Mouse (Mus musculus) forebrain, embryonic 11.5 days (tissue): ENCODE measurements at regions not wholly inside any gene's neighbourhood (a gene's known extent, or its start where the extent isn't known, plus 50 kb on each side); places are given as distances from the start of the nearest gene placed in this dataset.

Experiments
- ATAC-seq: fragments of 200-750 bp; cut with Nextera tagmentation; replicated peaks from 2 replicates; pipeline ENCODE4 v1.8.0; 2017; ENCODE audit warnings: moderate TSS enrichment; ENCODE audit not compliant: low FRiP score
- DNase-seq: peaks from one replicate; pipeline ENCODE4 v3.0.0-alpha.2; 2017; ENCODE audit warnings: low spot score
- H3K27ac ChIP-seq: fragments of 300-500 bp; sonication (generic); 2 replicates; pipeline ENCODE4 v1.5.1; 2014; ENCODE audit warnings: low read depth, low read length
- H3K27me3 ChIP-seq: fragments of 300-500 bp; sonication (generic); 2 replicates; pipeline ENCODE4 v1.6.1; 2014; ENCODE audit warnings: mild to moderate bottlenecking, low read length, mixed read lengths; ENCODE audit not compliant: control insufficient read depth, insufficient read depth
- H3K36me3 ChIP-seq: fragments of 300-500 bp; sonication (generic); 2 replicates; pipeline ENCODE4 v1.6.1; 2014; ENCODE audit warnings: mild to moderate bottlenecking, low read length, moderate library complexity, mixed read lengths; ENCODE audit not compliant: control insufficient read depth, insufficient read depth
- H3K4me1 ChIP-seq: fragments of 300-500 bp; sonication (generic); replicated peaks from 2 replicates; pipeline ENCODE4 v1.6.1; 2014; ENCODE audit warnings: low read length, mixed read lengths; ENCODE audit not compliant: control insufficient read depth, insufficient read depth
- H3K4me2 ChIP-seq: fragments of 300-500 bp; sonication (generic); 2 replicates; pipeline ENCODE4 v1.6.1; 2014; ENCODE audit warnings: low read depth, mild to moderate bottlenecking, low read length, moderate library complexity, mixed read lengths; ENCODE audit not compliant: severe bottlenecking
- H3K4me3 ChIP-seq: fragments of 300-500 bp; sonication (generic); 2 replicates; pipeline ENCODE4 v1.5.1; 2014; ENCODE audit warnings: low read depth, low read length
- H3K9ac ChIP-seq: fragments of 300-500 bp; sonication (generic); 2 replicates; pipeline ENCODE4 v1.6.1; 2014; ENCODE audit warnings: low read length
- H3K9me3 ChIP-seq: fragments of 300-500 bp; sonication (generic); 2 replicates; pipeline ENCODE4 v1.6.1; 2016; ENCODE audit warnings: low read length, mixed read lengths; ENCODE audit not compliant: control insufficient read depth
- WGBS: fragments of 180-500 bp; shearing (Covaris S2); extraction: QIAGEN DNeasy Blood & Tissue Kit; methylation state at CpG from one replicate; pipeline ENCODE4 v1.1.7; 2014; 5-methylcytosine and 5-hydroxymethylcytosine counted together

- Histone ChIP-seq H3K9ac (no peak overlapping the region), H3K4me1 (peaks cover 5% of the 10 kb centered on the region; the same call in 1 of the 2 replicates), H3K27me3 (no peaks in the 10 kb centered on the region)
Measured at GRCm38 (mm10) chr2:103896814-103897213, 61.0 kb upstream of the Lmo2 start.

GRCm38 (mm10) chr2:103899713-103900112 lies 58.1 kb upstream of the Lmo2 start:
- 87% methylated on average over 6 of the region's 6 CpGs for WGBS
- H3K4me3 ChIP-seq: no peak overlapping the region
- no peaks in the 10 kb centered on the region for H3K9me3 ChIP-seq
- no peak for ATAC-seq
- no peaks in the 10 kb centered on the region for H3K36me3 ChIP-seq
- H3K4me1 ChIP-seq: peaks cover 8% of the 10 kb centered on the region; the same call in 1 of the 2 replicates
- no peak overlapping the region for H3K4me2 ChIP-seq
- no peaks in the 10 kb centered on the region for H3K27me3 ChIP-seq
- H3K9ac ChIP-seq: no peak overlapping the region
- H3K27ac ChIP-seq: no peak overlapping the region
- no peak for DNase-seq

More at GRCm38 (mm10) chr2:103896814-103897213, 61.0 kb upstream of the Lmo2 start:
- ATAC-seq (no peak), DNase-seq (peak; percentile 50)
- no peak overlapping the region for H3K4me3 ChIP-seq
- H3K4me2 ChIP-seq: no peak overlapping the region
- H3K27ac ChIP-seq: peak overlapping the region; percentile 64
- H3K9me3 ChIP-seq: no peaks in the 10 kb centered on the region
- 37% methylated on average over 3 of the region's 3 CpGs for WGBS
- H3K36me3 ChIP-seq: no peaks in the 10 kb centered on the region

GRCm38 (mm10) chr2:103900384-103900783 lies 57.4 kb upstream of the Lmo2 start:
- Histone ChIP-seq H3K27ac (no peak overlapping the region), H3K27me3 (no peaks in the 10 kb centered on the region), H3K4me2 (no peak overlapping the region), H3K9ac (no peak overlapping the region), H3K9me3 (no peaks in the 10 kb centered on the region), H3K4me3 (no peak overlapping the region), H3K4me1 (peaks cover 4% of the 10 kb centered on the region; the same call in 1 of the 2 replicates), H3K36me3 (no peaks in the 10 kb centered on the region)
- 69% methylated on average over 5 of the region's 5 CpGs for WGBS
- ATAC-seq (no peak), DNase-seq (no peak)

- no peak overlapping the region for H3K4me3 ChIP-seq
- no peaks in the 10 kb centered on the region for H3K9me3 ChIP-seq
- peaks cover 6% of the 10 kb centered on the region; the same call in 1 of the 2 replicates for H3K4me1 ChIP-seq
- 71% methylated on average over 1 of the region's 1 CpGs for WGBS
- H3K36me3 ChIP-seq: no peaks in the 10 kb centered on the region
- no peak overlapping the region for H3K9ac ChIP-seq
- DNase-seq: no peak
- H3K27ac ChIP-seq: no peak overlapping the region
- H3K4me2 ChIP-seq: no peak overlapping the region
- no peaks in the 10 kb centered on the region for H3K27me3 ChIP-seq
- ATAC-seq: no peak
Measured at GRCm38 (mm10) chr2:103901457-103901856, 56.3 kb upstream of the Lmo2 start.

GRCm38 (mm10) chr2:103902777-103903176 lies 55.0 kb upstream of the Lmo2 start:
- ATAC-seq (no peak), DNase-seq (peak; percentile 50)
- WGBS: 59% methylated on average over 11 of the region's 11 CpGs
- Histone ChIP-seq H3K36me3 (no peaks in the 10 kb centered on the region), H3K9me3 (no peaks in the 10 kb centered on the region), H3K9ac (no peak overlapping the region), H3K4me2 (no peak overlapping the region), H3K27ac (no peak overlapping the region), H3K4me3 (no peak overlapping the region), H3K4me1 (peaks cover 6% of the 10 kb centered on the region; the same call in 1 of the 2 replicates), H3K27me3 (no peaks in the 10 kb centered on the region)

- Histone ChIP-seq H3K36me3 (no peaks in the 10 kb centered on the region), H3K4me2 (no peak overlapping the region), H3K4me3 (no peak overlapping the region), H3K9ac (no peak overlapping the region), H3K9me3 (no peaks in the 10 kb centered on the region), H3K4me1 (peaks cover 6% of the 10 kb centered on the region; the same call in 1 of the 2 replicates), H3K27ac (no peak overlapping the region), H3K27me3 (no peaks in the 10 kb centered on the region)
- ATAC-seq (peak; percentile 51), DNase-seq (no peak)
- WGBS: 90% methylated on average over 1 of the region's 1 CpGs
Measured at GRCm38 (mm10) chr2:103905681-103906080, 52.1 kb upstream of the Lmo2 start.

GRCm38 (mm10) chr2:103906581-103907184 lies 51.1 kb upstream of the Lmo2 start:
- no peaks in the 10 kb centered on the region for H3K27me3 ChIP-seq
- no peak overlapping the region for H3K4me2 ChIP-seq
- H3K9ac ChIP-seq: no peak overlapping the region
- H3K4me1 ChIP-seq: peaks cover 6% of the 10 kb centered on the region; the same call in 1 of the 2 replicates
- H3K4me3 ChIP-seq: no peak overlapping the region
- ATAC-seq: no peak
- WGBS: 22% methylated on average over 2 of the region's 2 CpGs
- H3K9me3 ChIP-seq: no peaks in the 10 kb centered on the region
- DNase-seq: no peak
- no peaks in the 10 kb centered on the region for H3K36me3 ChIP-seq
- no peak overlapping the region; the same call in 1 of the 2 replicates for H3K27ac ChIP-seq
